Mouse (Mus musculus): ENCODE results near the gene Tmem251.

DNA sequence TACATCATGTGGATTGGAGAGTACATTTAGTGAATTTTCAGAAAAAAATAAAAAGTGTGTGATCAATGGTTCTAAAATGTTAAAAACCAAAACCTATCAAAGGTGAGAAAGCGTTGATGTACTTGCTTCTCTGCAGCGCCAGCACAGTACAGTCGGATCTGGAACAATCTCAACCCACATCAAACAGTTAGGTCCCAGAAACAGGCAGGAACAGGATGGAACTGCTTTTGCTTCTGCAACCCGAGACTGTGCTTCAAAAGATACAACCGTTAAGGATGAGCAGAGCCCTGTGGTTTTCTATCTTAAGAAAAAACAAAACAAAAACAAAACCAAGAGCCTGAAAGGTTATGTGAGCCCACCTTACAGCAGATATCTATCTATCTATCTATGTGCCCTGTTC lies 39.3 kb downstream of the Tmem251 start:
- TF ChIP-seq CTCF (IDR thresholded peaks at IDR 0.05; ENCODE audit: extremely low read depth, insufficient read depth, insufficient read length, insufficient replicate concordance): no peak
- TF ChIP-seq POLR2A (IDR thresholded peaks at IDR 0.05; ENCODE audit: low read depth, low read length): no peak

Data from spleen, adult 2 months (tissue).